In genomic region chr5:129909147-129909546, GRCm38 (mm10) we compare ENCODE assay signal across 8 mouse cellular contexts. TPM values are rescaled to one million over a fixed set of nuclear protein-coding genes. Genes with fewer than 3 reads are reported as not detected.
DNase-seq lines count a peak whose midpoint lies in the region; ATAC-seq lines count a peak whose summit lies in the region.

No protein-coding gene starts in this region.

- intact Hi-C loops in left cerebral cortex, postnatal 10 days (cut with DNase I) = no loop called here

- H3K36me3 ChIP-seq in kidney, embryonic 16.5 days (ENCODE audit: insufficient read depth, low read length) = no peaks in the 10 kb centered on the region
- no peaks in the 10 kb centered on the region for H3K36me3 ChIP-seq in embryonic facial prominence, embryonic 11.5 days (replicated peaks; ENCODE audit: control insufficient read depth, insufficient read depth, low read depth, low read length)
- peaks cover under 1% of the 10 kb centered on the region for H3K36me3 ChIP-seq in hindbrain, embryonic 15.5 days
- peaks cover under 1% of the 10 kb centered on the region; the same call in 1 of the 2 replicates for H3K36me3 ChIP-seq in midbrain, embryonic 14.5 days (ENCODE audit: control insufficient read depth, insufficient read depth, low read length)

- ATAC-seq in kidney, embryonic 16.5 days (ENCODE audit: low FRiP score, low TSS enrichment) = no peak
- no peak for ATAC-seq in embryonic facial prominence, embryonic 11.5 days (replicated peaks; ENCODE audit: insufficient number of reproducible peaks, low FRiP score, low TSS enrichment, low read depth)
- ATAC-seq in hindbrain, embryonic 15.5 days (ENCODE audit: low FRiP score, low read depth) = no peak
- ATAC-seq in midbrain, embryonic 14.5 days (ENCODE audit: low FRiP score, low TSS enrichment) = 0 out of 2 replicates have a peak, but pooled peaks have one; percentile 5

- H3K4me1 ChIP-seq in kidney, embryonic 16.5 days (ENCODE audit: insufficient read depth, low read length) = peaks cover 11% of the 10 kb centered on the region
- no peaks in the 10 kb centered on the region for H3K4me1 ChIP-seq in embryonic facial prominence, embryonic 11.5 days (ENCODE audit: control insufficient read depth, insufficient read depth, low read length)
- H3K4me1 ChIP-seq in hindbrain, embryonic 15.5 days (replicated peaks) = peaks cover 15% of the 10 kb centered on the region
- H3K4me1 ChIP-seq in midbrain, embryonic 14.5 days (ENCODE audit: control insufficient read depth, insufficient read depth, low read length) = peaks cover 9% of the 10 kb centered on the region; the same call in 1 of the 2 replicates

- DNase-seq in kidney, postnatal 36 days = no peak
- no peak for DNase-seq in embryonic facial prominence, embryonic 11.5 days (ENCODE audit: low spot score)
- no peak for DNase-seq in midbrain, embryonic 14.5 days
- DNase-seq in thymus, postnatal 25 days = no peak
- no peak for DNase-seq in left cerebral cortex, postnatal 10 days (ENCODE audit: extremely low spot score in 1 of 2, low spot score in 2 of 2)
- no peak for DNase-seq in frontal cortex, postnatal 36 days (ENCODE audit: low spot score in 2 of 2)

- H3K27me3 ChIP-seq in kidney, embryonic 16.5 days (ENCODE audit: insufficient read depth, low read length) = no peaks in the 10 kb centered on the region
- no peaks in the 10 kb centered on the region for H3K27me3 ChIP-seq in embryonic facial prominence, embryonic 11.5 days (ENCODE audit: control insufficient read depth, insufficient read depth, low read length)
- H3K27me3 ChIP-seq in hindbrain, embryonic 15.5 days = no peaks in the 10 kb centered on the region
- H3K27me3 ChIP-seq in midbrain, embryonic 14.5 days (ENCODE audit: control insufficient read depth, insufficient read depth, low read length) = no peaks in the 10 kb centered on the region

- H3K4me3 ChIP-seq in kidney, embryonic 16.5 days (ENCODE audit: low read length) = peak overlapping the region; percentile 75
- H3K4me3 ChIP-seq in embryonic facial prominence, embryonic 11.5 days (ENCODE audit: low read depth, low read length) = peak overlapping the region; percentile 65
- H3K4me3 ChIP-seq in hindbrain, embryonic 15.5 days = peak overlapping the region; percentile 69
- peak overlapping the region; percentile 65 for H3K4me3 ChIP-seq in midbrain, embryonic 14.5 days (replicated peaks; ENCODE audit: low read depth, low read length)

- peak overlapping the region; percentile 86 for H3K9ac ChIP-seq in kidney, embryonic 16.5 days (replicated peaks; ENCODE audit: low read length)
- peak overlapping the region; percentile 86 for H3K9ac ChIP-seq in embryonic facial prominence, embryonic 11.5 days (replicated peaks; ENCODE audit: low read length)
- peak overlapping the region; percentile 89 for H3K9ac ChIP-seq in hindbrain, embryonic 15.5 days
- H3K9ac ChIP-seq in midbrain, embryonic 14.5 days (replicated peaks; ENCODE audit: low read length) = peak overlapping the region; percentile 85

- peak overlapping the region; percentile 97 for H3K27ac ChIP-seq in kidney, embryonic 16.5 days (ENCODE audit: low read length)
- no peak overlapping the region for H3K27ac ChIP-seq in embryonic facial prominence, embryonic 11.5 days (replicated peaks; ENCODE audit: low read depth, low read length)
- peak overlapping the region; percentile 98 for H3K27ac ChIP-seq in hindbrain, embryonic 15.5 days (replicated peaks)
- peak overlapping the region; percentile 98 for H3K27ac ChIP-seq in midbrain, embryonic 14.5 days (replicated peaks; ENCODE audit: low read depth, low read length)

- 71% methylated on average over 9 of the region's 9 CpGs for WGBS in kidney, embryonic 16.5 days
- WGBS in embryonic facial prominence, embryonic 11.5 days = 74% methylated on average over 9 of the region's 9 CpGs
- WGBS in hindbrain, embryonic 15.5 days = 68% methylated on average over 9 of the region's 9 CpGs
- 71% methylated on average over 9 of the region's 9 CpGs for WGBS in midbrain, embryonic 14.5 days

- no peaks in the 10 kb centered on the region for H3K9me3 ChIP-seq in kidney, embryonic 16.5 days (ENCODE audit: low read length)
- no peaks in the 10 kb centered on the region for H3K9me3 ChIP-seq in embryonic facial prominence, embryonic 11.5 days (replicated peaks; ENCODE audit: control insufficient read depth, low read length)
- no peaks in the 10 kb centered on the region for H3K9me3 ChIP-seq in hindbrain, embryonic 15.5 days
- no peaks in the 10 kb centered on the region for H3K9me3 ChIP-seq in midbrain, embryonic 14.5 days (ENCODE audit: control insufficient read depth, low read length)

- H3K4me2 ChIP-seq in kidney, embryonic 16.5 days (replicated peaks; ENCODE audit: low read depth, low read length) = peak overlapping the region; percentile 69
- H3K4me2 ChIP-seq in embryonic facial prominence, embryonic 11.5 days (ENCODE audit: low read depth, low read length) = peak overlapping the region; percentile 64
- peak overlapping the region; percentile 75 for H3K4me2 ChIP-seq in hindbrain, embryonic 15.5 days
- peak overlapping the region; percentile 79 for H3K4me2 ChIP-seq in midbrain, embryonic 14.5 days (ENCODE audit: low read length)

RNA-seq across cellular contexts. Expression of gene Nupr1l, which starts 0.8 kb away (rescaled TPM):
- 4.4 and 4.9 TPM in 2 replicates for polyA plus RNA-seq in kidney, embryonic 16.5 days (2015; fragmentation: Nextera tagmentation; extraction: Ambion mirVana)
- polyA plus RNA-seq in embryonic facial prominence, embryonic 11.5 days (2014; fragmentation: Nextera tagmentation; extraction: Ambion mirVana) = 4.3 TPM in 2 replicates
- polyA plus RNA-seq in hindbrain, embryonic 15.5 days (2015; fragmentation: Nextera tagmentation; extraction: Ambion mirVana) = 4.8 and 5.0 TPM in 2 replicates
- 5.4 and 6.0 TPM in 2 replicates for polyA plus RNA-seq in midbrain, embryonic 14.5 days (2014; fragmentation: Nextera tagmentation; extraction: Ambion mirVana)
- total RNA-seq in left cerebral cortex, postnatal 10 days (2021) = 1 to 10 TPM; 1.6 to 2.3 TPM

RNA-seq across cellular contexts. Expression of gene Phkg1, which starts 10.8 kb away (rescaled TPM):
- 0.21 and 0.28 TPM in 2 replicates for polyA plus RNA-seq in kidney, embryonic 16.5 days (2015; fragmentation: Nextera tagmentation; extraction: Ambion mirVana)
- 0.13 TPM in 1 of 2 replicates, not detected in the other for polyA plus RNA-seq in embryonic facial prominence, embryonic 11.5 days (2014; fragmentation: Nextera tagmentation; extraction: Ambion mirVana)
- 0.69 and 0.79 TPM in 2 replicates for polyA plus RNA-seq in hindbrain, embryonic 15.5 days (2015; fragmentation: Nextera tagmentation; extraction: Ambion mirVana)
- polyA plus RNA-seq in midbrain, embryonic 14.5 days (2014; fragmentation: Nextera tagmentation; extraction: Ambion mirVana) = 0.22 and 0.94 TPM in 2 replicates
- total RNA-seq in left cerebral cortex, postnatal 10 days (2021) = 1 to 10 TPM; 7.8 to 8.7 TPM

RNA-seq across cellular contexts. Expression of gene Zbed5, which starts 13.6 kb away (rescaled TPM):
- 6.5 and 7.8 TPM in 2 replicates for polyA plus RNA-seq in kidney, embryonic 16.5 days (2015; fragmentation: Nextera tagmentation; extraction: Ambion mirVana)
- polyA plus RNA-seq in embryonic facial prominence, embryonic 11.5 days (2014; fragmentation: Nextera tagmentation; extraction: Ambion mirVana) = 11.7 and 12.0 TPM in 2 replicates
- 13.6 and 14.2 TPM in 2 replicates for polyA plus RNA-seq in hindbrain, embryonic 15.5 days (2015; fragmentation: Nextera tagmentation; extraction: Ambion mirVana)
- polyA plus RNA-seq in midbrain, embryonic 14.5 days (2014; fragmentation: Nextera tagmentation; extraction: Ambion mirVana) = 20.0 and 20.1 TPM in 2 replicates
- total RNA-seq in left cerebral cortex, postnatal 10 days (2021) = 1 to 10 TPM; 3.8 to 5.8 TPM

RNA-seq across cellular contexts. Expression of gene Chchd2, which starts 21.9 kb away (rescaled TPM):
- polyA plus RNA-seq in kidney, embryonic 16.5 days (2015; fragmentation: Nextera tagmentation; extraction: Ambion mirVana) = 1,059 and 1,110 TPM in 2 replicates
- polyA plus RNA-seq in embryonic facial prominence, embryonic 11.5 days (2014; fragmentation: Nextera tagmentation; extraction: Ambion mirVana) = 1,023 and 1,076 TPM in 2 replicates
- polyA plus RNA-seq in hindbrain, embryonic 15.5 days (2015; fragmentation: Nextera tagmentation; extraction: Ambion mirVana) = 711 and 732 TPM in 2 replicates
- polyA plus RNA-seq in midbrain, embryonic 14.5 days (2014; fragmentation: Nextera tagmentation; extraction: Ambion mirVana) = 748 and 816 TPM in 2 replicates
- total RNA-seq in left cerebral cortex, postnatal 10 days (2021) = 100 to 1,000 TPM; 426 to 432 TPM

RNA-seq across cellular contexts. Expression of gene Vkorc1l1, which starts 32.6 kb away (rescaled TPM):
- polyA plus RNA-seq in kidney, embryonic 16.5 days (2015; fragmentation: Nextera tagmentation; extraction: Ambion mirVana) = 20.4 and 22.3 TPM in 2 replicates
- polyA plus RNA-seq in embryonic facial prominence, embryonic 11.5 days (2014; fragmentation: Nextera tagmentation; extraction: Ambion mirVana) = 33.4 and 41.3 TPM in 2 replicates
- polyA plus RNA-seq in hindbrain, embryonic 15.5 days (2015; fragmentation: Nextera tagmentation; extraction: Ambion mirVana) = 31.3 and 33.4 TPM in 2 replicates
- polyA plus RNA-seq in midbrain, embryonic 14.5 days (2014; fragmentation: Nextera tagmentation; extraction: Ambion mirVana) = 26.5 and 31.3 TPM in 2 replicates
- total RNA-seq in left cerebral cortex, postnatal 10 days (2021) = 10 to 100 TPM; 49.8 to 58.2 TPM
